Mouse (Mus musculus): ENCODE measurements around the gene Tcn2.

DNA sequence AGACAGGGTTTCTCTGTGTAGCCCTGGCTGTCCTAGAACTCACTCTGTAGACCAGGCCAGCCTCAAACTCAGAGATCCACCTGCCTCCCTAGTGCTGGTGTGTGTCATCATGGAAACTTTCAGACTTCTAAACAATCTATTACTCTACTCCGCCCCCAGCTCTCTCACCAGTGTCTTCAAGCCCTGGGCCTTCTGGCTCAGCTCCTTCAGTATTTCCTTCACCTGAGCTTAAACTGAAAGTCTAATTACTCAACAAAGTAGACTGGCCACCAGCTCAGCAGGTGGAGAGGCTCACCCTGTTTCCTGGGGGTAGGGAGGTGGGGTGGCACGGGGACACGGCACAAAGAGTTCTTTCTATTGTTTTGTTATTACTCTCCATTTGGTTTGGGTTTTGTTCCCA lies 29.4 kb downstream of the Tcn2 start:
- TF ChIP-seq POLR2AphosphoS2 (IDR thresholded peaks at IDR 0.05; ENCODE audit: insufficient read length, low read depth) (no peak), E2F4 (IDR thresholded peaks at IDR 0.05; ENCODE audit: insufficient read depth) (no peak), POLR2A (IDR thresholded peaks at IDR 0.05; ENCODE audit: insufficient read length, low read depth) (no peak)
